Mouse (Mus musculus) gastrocnemius, postnatal 4 days (tissue): ENCODE data around the gene Gm7951. TPM values are rescaled to one million over a fixed set of nuclear protein-coding genes. Genes with fewer than 3 reads are reported as not detected.
"Not testable (repeated sequence)": the region's sequence is repeated elsewhere in the genome, so short reads cannot be mapped to it uniquely, and the experiment has no call there.

Experiments used
- DNase-seq, 2 experiments: peaks; one replicate each; pipeline ENCODE4 v3.0.0; 2021 to 2022; ENCODE audit warnings: low spot score in 2 of 2, mixed read lengths in 2 of 2
- long read RNA-seq, 2 experiments: library from polyadenylated mRNA; stranded (forward); transcript quantifications; one replicate each; pipeline ENCODE4 v2.0.0; 2021
- total RNA-seq, 2 experiments: library from RNA; stranded (reverse); gene quantifications; 2 replicates each; pipeline ENCODE4 v1.2.3; 2021

Gm7951 gene
- not detected for total RNA-seq
- long read RNA-seq, experiment 1: 0 reads
- long read RNA-seq, experiment 2: 0 reads

GRCm38 (mm10) chr14:42117269-42117668 is at the start of gene Gm7951:
Gene Gm7951 (minus strand): TSS chr14:42117369.
- DNase-seq: not testable (repeated sequence)

GRCm38 (mm10) chr14:42162522-42162921 is 45.4 kb upstream of the Gm7951 start, which contains the start of gene Gm17027:
Gene Gm17027 (minus strand): TSS chr14:42162622.
- DNase-seq: not testable (repeated sequence)

GRCm38 (mm10) chr14:42134571-42134970 is 17.4 kb upstream of the Gm7951 start:
- peak; percentile 6 to 15 for DNase-seq

- DNase-seq: peak; percentile 4 to 13
These were observed 16.6 kb upstream of the Gm7951 start for GRCm38 (mm10) chr14:42133806-42134205.

Other genes starting within 250 kb of the Gm7951 start
- gene Gm7980, start 210.1 kb downstream of the Gm7951 start, total RNA-seq: not detected
- gene 1700049E17Rik1, start 192.4 kb downstream of the Gm7951 start, total RNA-seq: not detected
- not detected for gene 1700024B05Rik, start 173.4 kb downstream of the Gm7951 start, total RNA-seq
- not detected for gene Gm6401, start 149.4 kb downstream of the Gm7951 start, total RNA-seq
- not detected for gene Gm3543, start 134.0 kb downstream of the Gm7951 start, total RNA-seq
- not detected for gene Gm17027, start 45.3 kb upstream of the Gm7951 start, total RNA-seq
- not detected for gene Gm3573, start 73.4 kb upstream of the Gm7951 start, total RNA-seq
- gene Gm17026, start 142.7 kb upstream of the Gm7951 start, total RNA-seq: not detected
- gene Gm9611, start 180.0 kb upstream of the Gm7951 start, total RNA-seq: not detected
- gene Gm7995, start 192.8 kb upstream of the Gm7951 start, total RNA-seq: not detected